24 mouse cellular contexts compared by ENCODE assay signal in genomic region chr3:37334053-37334452, GRCm38 (mm10). TPM values are rescaled to one million over a fixed set of nuclear protein-coding genes. Genes with fewer than 3 reads are reported as not detected.
DNase-seq lines count a peak whose midpoint lies in the region; ATAC-seq and TF ChIP-seq lines count a peak whose summit lies in the region.
"Had no signal": no experiment of that assay in that cellular context is flagged by ENCODE, and none has a peak within 500 bp of the region (broad histone marks: within the 10 kb centered on the region; RNA-seq: fewer than 3 reads in every experiment).

No protein-coding gene starts in this region.

- no peak for TF ChIP-seq CTCF in liver, embryonic 14.5 days (IDR thresholded peaks at IDR 0.05; ENCODE audit: low read depth)
- TF ChIP-seq CTCF in liver, postnatal 0 days (IDR thresholded peaks at IDR 0.05; ENCODE audit: low read depth) = no peak
- no peak for TF ChIP-seq CTCF in cerebellum, adult 2 months (IDR thresholded peaks at IDR 0.05; ENCODE audit: borderline replicate concordance, insufficient read depth, low read depth, low read length)

- no peaks in the 10 kb centered on the region for H3K27me3 ChIP-seq in liver, embryonic 11.5 days (replicated peaks; ENCODE audit: control insufficient read depth, insufficient read depth, low read length)
- no peaks in the 10 kb centered on the region for H3K27me3 ChIP-seq in liver, embryonic 14.5 days (ENCODE audit: control insufficient read depth, insufficient read depth, low read length)
- H3K27me3 ChIP-seq in liver, postnatal 0 days (ENCODE audit: insufficient read depth, low read length) = no peaks in the 10 kb centered on the region
- no peaks in the 10 kb centered on the region for H3K27me3 ChIP-seq in cerebellum, adult 2 months (ENCODE audit: control insufficient read depth, insufficient read depth, low read length)
- H3K27me3 ChIP-seq in forebrain, embryonic 15.5 days = no peaks in the 10 kb centered on the region
- H3K27me3 ChIP-seq: heart, embryonic 12.5 days; heart, embryonic 15.5 days; hindbrain, embryonic 13.5 days; Patski had no signal

- no peak overlapping the region for H3K27ac ChIP-seq in liver, embryonic 11.5 days (ENCODE audit: low read depth, low read length)
- no peak overlapping the region for H3K27ac ChIP-seq in liver, embryonic 14.5 days
- H3K27ac ChIP-seq in liver, postnatal 0 days (ENCODE audit: low read depth) = no peak overlapping the region
- H3K27ac ChIP-seq in cerebellum, adult 2 months (ENCODE audit: insufficient read depth, low read length) = no peak overlapping the region
- H3K27ac ChIP-seq in forebrain, embryonic 15.5 days (replicated peaks) = no peak overlapping the region
- H3K27ac ChIP-seq: gastrocnemius, adult 2 months; heart, embryonic 15.5 days; hindbrain, embryonic 10.5 days; hindbrain, embryonic 13.5 days had no signal

- WGBS in liver, embryonic 11.5 days = 67% methylated on average over 4 of the region's 4 CpGs
- WGBS in liver, embryonic 14.5 days (ENCODE audit: insufficient replicate concordance) = 47% methylated on average over 4 of the region's 4 CpGs
- WGBS in liver, postnatal 0 days (ENCODE audit: insufficient replicate concordance) = 78% methylated on average over 4 of the region's 4 CpGs
- WGBS in cerebellum, adult 2 months = 97% methylated on average over 4 of the region's 4 CpGs
- 93% methylated on average over 4 of the region's 4 CpGs for WGBS in forebrain, embryonic 15.5 days

- H3K4me1 ChIP-seq in liver, embryonic 11.5 days (replicated peaks; ENCODE audit: control insufficient read depth, insufficient read depth, low read length) = peaks cover 21% of the 10 kb centered on the region; the same call in 1 of the 2 replicates
- H3K4me1 ChIP-seq in liver, embryonic 14.5 days (replicated peaks; ENCODE audit: control insufficient read depth in 2 of 2, insufficient read depth in 2 of 2, low read length in 1 of 2) = peaks cover 20 to 34% of the 10 kb centered on the region in 2 experiments
- H3K4me1 ChIP-seq in liver, postnatal 0 days (ENCODE audit: insufficient read depth) = peaks cover 13% of the 10 kb centered on the region
- H3K4me1 ChIP-seq in cerebellum, adult 2 months (ENCODE audit: control insufficient read depth, insufficient read depth, low read length) = no peaks in the 10 kb centered on the region
- H3K4me1 ChIP-seq in forebrain, embryonic 15.5 days = no peaks in the 10 kb centered on the region
- H3K4me1 ChIP-seq: heart, embryonic 12.5 days; heart, embryonic 15.5 days; hindbrain, embryonic 10.5 days; hindbrain, embryonic 13.5 days had no signal

- no peaks in the 10 kb centered on the region for H3K36me3 ChIP-seq in liver, embryonic 11.5 days (ENCODE audit: control insufficient read depth, insufficient read depth, low read length)
- H3K36me3 ChIP-seq in liver, embryonic 14.5 days (replicated peaks; ENCODE audit: control insufficient read depth, insufficient read depth, low read depth) = no peaks in the 10 kb centered on the region
- no peaks in the 10 kb centered on the region for H3K36me3 ChIP-seq in liver, postnatal 0 days (replicated peaks; ENCODE audit: insufficient read depth, low read length)
- no peaks in the 10 kb centered on the region for H3K36me3 ChIP-seq in forebrain, embryonic 15.5 days
- H3K36me3 ChIP-seq: heart, embryonic 12.5 days; heart, embryonic 15.5 days; hindbrain, embryonic 10.5 days; hindbrain, embryonic 13.5 days had no signal

- peak; percentile 69 for TF ChIP-seq EP300 in liver, embryonic 14.5 days (IDR thresholded peaks at IDR 0.05; ENCODE audit: low read depth)
- peak; percentile 65 for TF ChIP-seq EP300 in liver, postnatal 0 days (IDR thresholded peaks at IDR 0.05; ENCODE audit: low read depth)

- peak; percentile 75 for ATAC-seq in liver, embryonic 11.5 days (replicated peaks; ENCODE audit: low FRiP score)
- ATAC-seq in liver, embryonic 14.5 days (ENCODE audit: insufficient read depth) = peak; percentile 60
- ATAC-seq in liver, postnatal 0 days = no peak
- ATAC-seq in forebrain, embryonic 15.5 days (replicated peaks) = no peak
- ATAC-seq: forebrain, embryonic 16.5 days; hindbrain, embryonic 16.5 days; Patski had no signal

- no peak for DNase-seq in liver, embryonic 11.5 days (ENCODE audit: low spot score)
- DNase-seq in liver = no peak
- DNase-seq in liver, embryonic 14.5 days (ENCODE audit: low read depth in 3 of 3, low spot score in 3 of 3) = no peak
- no peak for DNase-seq in liver, postnatal 0 days
- DNase-seq in ovary, postnatal 14 days (ENCODE audit: low spot score) = no peak
- no peak for DNase-seq in adrenal gland, postnatal 14 days
- no peak for DNase-seq in cerebellum, adult 2 months
- DNase-seq: adrenal gland, postnatal 10 days; cerebellum, adult 11 months; cerebellum, adult 8-10 months; cerebellum, postnatal 10 days; gastrocnemius, adult 2 months; gastrocnemius, postnatal 14 days; heart, adult 18-20 months; heart, postnatal 10 days; heart, postnatal 36 days had no signal

- no peaks in the 10 kb centered on the region for H3K9me3 ChIP-seq in liver, embryonic 11.5 days (ENCODE audit: control insufficient read depth, low read length)
- no peaks in the 10 kb centered on the region for H3K9me3 ChIP-seq in liver, embryonic 14.5 days (ENCODE audit: control insufficient read depth, low read length)
- H3K9me3 ChIP-seq in liver, postnatal 0 days (ENCODE audit: low read length) = no peaks in the 10 kb centered on the region
- H3K9me3 ChIP-seq in forebrain, embryonic 15.5 days = no peaks in the 10 kb centered on the region
- H3K9me3 ChIP-seq: heart, embryonic 12.5 days; heart, embryonic 15.5 days; hindbrain, embryonic 10.5 days; hindbrain, embryonic 13.5 days had no signal

- H3K9ac ChIP-seq in liver, embryonic 11.5 days (ENCODE audit: low read depth, low read length) = no peak overlapping the region
- no peak overlapping the region for H3K9ac ChIP-seq in liver, embryonic 14.5 days (replicated peaks)
- no peak overlapping the region for H3K9ac ChIP-seq in liver, postnatal 0 days (replicated peaks)
- H3K9ac ChIP-seq in forebrain, embryonic 15.5 days (replicated peaks) = no peak overlapping the region
- H3K9ac ChIP-seq: heart, embryonic 12.5 days; heart, embryonic 15.5 days; hindbrain, embryonic 13.5 days had no signal

- no peak overlapping the region for H3K4me3 ChIP-seq in liver, embryonic 11.5 days (ENCODE audit: low read depth, low read length)
- no peak overlapping the region for H3K4me3 ChIP-seq in liver, embryonic 14.5 days (ENCODE audit: insufficient read depth in 1 of 2, low read depth in 2 of 2, low read length in 2 of 2)
- no peak overlapping the region for H3K4me3 ChIP-seq in liver, postnatal 0 days (ENCODE audit: low read depth, low read length)
- no peak overlapping the region for H3K4me3 ChIP-seq in cerebellum, adult 2 months (replicated peaks; ENCODE audit: insufficient read depth, low read depth, low read length)
- H3K4me3 ChIP-seq in forebrain, embryonic 15.5 days = no peak overlapping the region
- H3K4me3 ChIP-seq: gastrocnemius, adult 2 months; heart, embryonic 12.5 days; heart, embryonic 15.5 days; hindbrain, embryonic 10.5 days; hindbrain, embryonic 13.5 days had no signal

- no peak for TF ChIP-seq POLR2A in cerebellum, adult 2 months (IDR thresholded peaks at IDR 0.05; ENCODE audit: borderline replicate concordance, insufficient read depth, low read length)

- no peak overlapping the region for H3K4me2 ChIP-seq in liver, embryonic 11.5 days
- no peak overlapping the region for H3K4me2 ChIP-seq in liver, embryonic 14.5 days (ENCODE audit: low read depth)
- H3K4me2 ChIP-seq in liver, postnatal 0 days (ENCODE audit: low read depth, low read length) = no peak overlapping the region
- no peak overlapping the region for H3K4me2 ChIP-seq in forebrain, embryonic 15.5 days (replicated peaks)
- H3K4me2 ChIP-seq: heart, embryonic 12.5 days; heart, embryonic 15.5 days; hindbrain, embryonic 13.5 days had no signal

RNA-seq across cellular contexts. Expression of gene Fgf2, which starts 14.1 kb away (rescaled TPM):
- 0.26 and 0.44 TPM in 2 replicates for polyA plus RNA-seq in liver, embryonic 11.5 days (2014; fragmentation: Nextera tagmentation; extraction: Ambion mirVana)
- 0.03 and 0.06 TPM in 2 replicates for polyA plus RNA-seq in liver, embryonic 14.5 days (2012; rRNA removed)
- polyA plus RNA-seq in liver, embryonic 14.5 days (2014; fragmentation: Nextera tagmentation; extraction: Ambion mirVana) = 0.13 and 0.14 TPM in 2 replicates
- 0.26 and 0.29 TPM in 2 replicates for polyA plus RNA-seq in liver, postnatal 0 days (2015; fragmentation: Nextera tagmentation; extraction: Ambion mirVana)
- total RNA-seq in adrenal gland, postnatal 14 days (2021) = 2.9 and 3.4 TPM in 2 replicates
- 1.8 and 2.3 TPM in 2 replicates for polyA plus RNA-seq in cerebellum, adult 2 months (2012; rRNA removed)
- polyA plus RNA-seq in forebrain, embryonic 15.5 days (2015; fragmentation: Nextera tagmentation; extraction: Ambion mirVana) = 0.37 and 0.69 TPM in 2 replicates

RNA-seq across cellular contexts. Expression of gene Cetn4, which starts 21.5 kb away (rescaled TPM):
- 2.2 and 2.4 TPM in 2 replicates for polyA plus RNA-seq in liver, embryonic 11.5 days (2014; fragmentation: Nextera tagmentation; extraction: Ambion mirVana)
- polyA plus RNA-seq in liver, embryonic 14.5 days (2012; rRNA removed) = 0.70 and 1.6 TPM in 2 replicates
- 1.6 and 1.9 TPM in 2 replicates for polyA plus RNA-seq in liver, embryonic 14.5 days (2014; fragmentation: Nextera tagmentation; extraction: Ambion mirVana)
- polyA plus RNA-seq in liver, postnatal 0 days (2015; fragmentation: Nextera tagmentation; extraction: Ambion mirVana) = 1.3 TPM in 2 replicates
- total RNA-seq in adrenal gland, postnatal 14 days (2021) = 2.9 and 3.0 TPM in 2 replicates
- polyA plus RNA-seq in cerebellum, adult 2 months (2012; rRNA removed) = 7.7 and 8.1 TPM in 2 replicates
- 2.0 and 2.1 TPM in 2 replicates for polyA plus RNA-seq in forebrain, embryonic 15.5 days (2015; fragmentation: Nextera tagmentation; extraction: Ambion mirVana)

RNA-seq across cellular contexts. Expression of gene Bbs12, which starts 21.7 kb away (rescaled TPM):
- 9.2 and 10.7 TPM in 2 replicates for polyA plus RNA-seq in liver, embryonic 11.5 days (2014; fragmentation: Nextera tagmentation; extraction: Ambion mirVana)
- 1.7 and 2.2 TPM in 2 replicates for polyA plus RNA-seq in liver, embryonic 14.5 days (2012; rRNA removed)
- polyA plus RNA-seq in liver, embryonic 14.5 days (2014; fragmentation: Nextera tagmentation; extraction: Ambion mirVana) = 4.4 and 4.8 TPM in 2 replicates
- 1.4 and 1.5 TPM in 2 replicates for polyA plus RNA-seq in liver, postnatal 0 days (2015; fragmentation: Nextera tagmentation; extraction: Ambion mirVana)
- total RNA-seq in adrenal gland, postnatal 14 days (2021) = 3.4 and 4.0 TPM in 2 replicates
- polyA plus RNA-seq in cerebellum, adult 2 months (2012; rRNA removed) = 1.4 and 1.9 TPM in 2 replicates
- polyA plus RNA-seq in forebrain, embryonic 15.5 days (2015; fragmentation: Nextera tagmentation; extraction: Ambion mirVana) = 5.2 and 5.7 TPM in 2 replicates

Comparison
In these comparisons a context has a peak if more than half of its experiments do, and no peak if none do; other contexts are left out.
1. ATAC-seq: peak in liver, embryonic 11.5 days (single experiment) and liver, embryonic 14.5 days (single experiment); none in liver, postnatal 0 days (single experiment) and forebrain, embryonic 15.5 days (single experiment).